Mouse (Mus musculus) forebrain, embryonic 11.5 days (tissue): Measurements from ENCODE around the gene Gpbp1. TPM values are rescaled to one million over a fixed set of nuclear protein-coding genes. Genes with fewer than 3 reads are reported as not detected.

ENCODE experiments used
- ATAC-seq: fragments of 200-750 bp; cut with Nextera tagmentation; replicated peaks from 2 replicates; pipeline ENCODE4 v1.8.0; 2017; ENCODE audit warnings: moderate TSS enrichment; ENCODE audit not compliant: low FRiP score
- DNase-seq: peaks from one replicate; pipeline ENCODE4 v3.0.0-alpha.2; 2017; ENCODE audit warnings: low spot score
- H3K27ac ChIP-seq: fragments of 300-500 bp; sonication (generic); 2 replicates; pipeline ENCODE4 v1.5.1; 2014; ENCODE audit warnings: low read depth, low read length
- H3K27me3 ChIP-seq: fragments of 300-500 bp; sonication (generic); 2 replicates; pipeline ENCODE4 v1.6.1; 2014; ENCODE audit warnings: mild to moderate bottlenecking, low read length, mixed read lengths; ENCODE audit not compliant: control insufficient read depth, insufficient read depth
- H3K36me3 ChIP-seq: fragments of 300-500 bp; sonication (generic); 2 replicates; pipeline ENCODE4 v1.6.1; 2014; ENCODE audit warnings: mild to moderate bottlenecking, low read length, moderate library complexity, mixed read lengths; ENCODE audit not compliant: control insufficient read depth, insufficient read depth
- H3K4me1 ChIP-seq: fragments of 300-500 bp; sonication (generic); replicated peaks from 2 replicates; pipeline ENCODE4 v1.6.1; 2014; ENCODE audit warnings: low read length, mixed read lengths; ENCODE audit not compliant: control insufficient read depth, insufficient read depth
- H3K4me2 ChIP-seq: fragments of 300-500 bp; sonication (generic); 2 replicates; pipeline ENCODE4 v1.6.1; 2014; ENCODE audit warnings: low read depth, mild to moderate bottlenecking, low read length, moderate library complexity, mixed read lengths; ENCODE audit not compliant: severe bottlenecking
- H3K4me3 ChIP-seq: fragments of 300-500 bp; sonication (generic); 2 replicates; pipeline ENCODE4 v1.5.1; 2014; ENCODE audit warnings: low read depth, low read length
- H3K9ac ChIP-seq: fragments of 300-500 bp; sonication (generic); 2 replicates; pipeline ENCODE4 v1.6.1; 2014; ENCODE audit warnings: low read length
- H3K9me3 ChIP-seq: fragments of 300-500 bp; sonication (generic); 2 replicates; pipeline ENCODE4 v1.6.1; 2016; ENCODE audit warnings: low read length, mixed read lengths; ENCODE audit not compliant: control insufficient read depth
- WGBS: fragments of 180-500 bp; shearing (Covaris S2); extraction: QIAGEN DNeasy Blood & Tissue Kit; methylation state at CpG from one replicate; pipeline ENCODE4 v1.1.7; 2014; 5-methylcytosine and 5-hydroxymethylcytosine counted together
- polyA plus RNA-seq: library from polyadenylated mRNA; unstranded; fragments of >200 nt; fragmentation: Nextera tagmentation; extraction: Ambion mirVana; gene quantifications from 2 replicates; pipeline ENCODE4 v1.2.1, GENCODE M21; 2014

Gpbp1 gene
- polyA plus RNA-seq, 1 experiment from 2014 or later, result 132 TPM

DNA sequence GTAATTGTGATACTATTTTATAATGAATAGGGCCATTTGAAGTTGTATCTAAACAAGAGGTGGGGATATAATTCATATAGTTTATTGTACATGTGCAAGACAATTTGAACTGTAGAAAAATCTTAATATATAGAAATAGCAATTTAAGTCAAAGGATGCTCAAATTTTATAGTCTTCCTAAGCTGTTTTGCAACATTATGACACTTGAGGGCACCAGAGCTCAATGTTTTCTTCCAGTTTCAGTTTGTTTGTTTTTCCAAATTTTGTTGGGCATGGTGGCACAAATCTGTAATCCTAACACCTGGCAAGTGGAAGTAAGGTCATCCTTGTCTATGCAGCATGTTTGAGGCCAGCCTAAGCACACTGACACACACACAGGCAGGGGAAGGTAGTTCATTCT lies 68.6 kb downstream of the Gpbp1 start:
- Histone ChIP-seq H3K27me3 (no peaks in the 10 kb centered on the region), H3K4me1 (no peaks in the 10 kb centered on the region), H3K27ac (no peak overlapping the region), H3K36me3 (no peaks in the 10 kb centered on the region), H3K4me3 (no peak overlapping the region), H3K4me2 (no peak overlapping the region), H3K9ac (no peak overlapping the region), H3K9me3 (no peaks in the 10 kb centered on the region)
- DNase-seq (no peak), ATAC-seq (no peak)

DNA sequence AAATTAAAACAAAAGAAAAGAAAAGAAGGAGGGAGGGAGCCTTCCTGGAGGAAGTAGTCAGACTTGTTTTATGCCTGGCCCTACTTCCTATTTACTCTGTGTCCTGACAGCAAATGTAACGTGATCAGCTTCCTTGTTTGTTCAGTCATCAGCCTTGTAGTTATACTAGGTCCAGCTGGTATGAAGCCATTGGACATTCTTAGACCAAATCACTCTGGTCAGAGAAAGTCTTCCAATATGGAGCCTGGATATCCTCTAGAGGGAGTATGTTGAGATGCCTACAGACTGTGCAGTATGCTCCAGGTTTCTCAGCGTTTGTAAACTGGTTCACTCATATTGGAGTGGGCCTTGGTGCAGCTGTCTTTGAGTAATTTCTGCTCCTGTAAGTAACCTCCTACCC lies 71.8 kb downstream of the Gpbp1 start:
- Histone ChIP-seq H3K4me3 (no peak overlapping the region), H3K4me1 (no peaks in the 10 kb centered on the region), H3K27ac (no peak overlapping the region), H3K9me3 (no peaks in the 10 kb centered on the region), H3K4me2 (no peak overlapping the region), H3K36me3 (no peaks in the 10 kb centered on the region), H3K27me3 (no peaks in the 10 kb centered on the region), H3K9ac (no peak overlapping the region)
- no peak for ATAC-seq
- no peak for DNase-seq
- 74% methylated on average over 2 of the region's 2 CpGs for WGBS

DNA sequence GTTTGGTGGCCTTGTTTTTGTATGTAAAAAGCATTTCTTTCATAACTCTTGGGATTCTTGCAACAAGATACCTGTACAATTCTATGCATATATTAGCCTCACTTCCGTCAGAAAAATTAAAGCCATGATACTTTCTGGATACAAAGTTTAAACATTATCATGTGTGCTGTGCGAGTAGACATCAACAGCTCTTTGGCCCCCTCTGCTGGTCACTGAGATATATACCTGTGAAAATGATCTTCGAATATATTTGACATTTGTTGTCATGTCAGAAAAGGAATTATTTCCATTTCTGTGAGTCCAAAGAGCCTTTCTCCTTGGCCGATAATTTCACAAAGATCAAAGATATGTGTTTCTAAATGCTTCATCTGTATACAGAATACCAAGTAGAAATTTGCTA lies 76.8 kb downstream of the Gpbp1 start:
- Histone ChIP-seq H3K9ac (no peak overlapping the region), H3K4me1 (no peaks in the 10 kb centered on the region), H3K27ac (no peak overlapping the region), H3K36me3 (no peaks in the 10 kb centered on the region), H3K4me2 (no peak overlapping the region), H3K9me3 (no peaks in the 10 kb centered on the region), H3K4me3 (no peak overlapping the region), H3K27me3 (no peaks in the 10 kb centered on the region)
- ATAC-seq (no peak), DNase-seq (peak; percentile 67)
- 41% methylated on average over 4 of the region's 4 CpGs for WGBS

DNA sequence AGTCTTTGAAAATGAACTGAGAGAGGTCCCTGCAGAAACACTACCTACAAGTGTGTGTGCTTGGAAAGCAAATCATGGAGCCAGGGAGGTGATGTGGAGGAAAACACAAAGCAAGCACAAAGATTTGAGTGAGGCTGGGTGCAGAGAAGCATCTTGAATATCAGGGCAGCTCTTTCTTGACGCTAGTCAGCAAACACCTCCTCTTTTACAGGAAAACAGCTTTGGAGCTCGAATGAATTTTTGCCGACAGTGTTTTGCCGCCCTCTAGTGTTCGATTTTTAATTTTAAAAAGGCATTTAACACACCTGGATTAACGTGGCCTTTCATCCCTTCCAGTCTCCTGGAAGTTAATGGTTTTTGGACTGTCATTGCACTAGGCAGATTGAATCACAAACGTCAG lies 79.1 kb downstream of the Gpbp1 start:
- Histone ChIP-seq H3K4me3 (no peak overlapping the region), H3K4me1 (no peaks in the 10 kb centered on the region), H3K27ac (no peak overlapping the region), H3K9me3 (no peaks in the 10 kb centered on the region), H3K4me2 (no peak overlapping the region), H3K9ac (no peak overlapping the region), H3K27me3 (no peaks in the 10 kb centered on the region), H3K36me3 (no peaks in the 10 kb centered on the region)
- DNase-seq, result no peak
- 5% methylated on average over 7 of the region's 7 CpGs for WGBS
- ATAC-seq, result no peak

DNA sequence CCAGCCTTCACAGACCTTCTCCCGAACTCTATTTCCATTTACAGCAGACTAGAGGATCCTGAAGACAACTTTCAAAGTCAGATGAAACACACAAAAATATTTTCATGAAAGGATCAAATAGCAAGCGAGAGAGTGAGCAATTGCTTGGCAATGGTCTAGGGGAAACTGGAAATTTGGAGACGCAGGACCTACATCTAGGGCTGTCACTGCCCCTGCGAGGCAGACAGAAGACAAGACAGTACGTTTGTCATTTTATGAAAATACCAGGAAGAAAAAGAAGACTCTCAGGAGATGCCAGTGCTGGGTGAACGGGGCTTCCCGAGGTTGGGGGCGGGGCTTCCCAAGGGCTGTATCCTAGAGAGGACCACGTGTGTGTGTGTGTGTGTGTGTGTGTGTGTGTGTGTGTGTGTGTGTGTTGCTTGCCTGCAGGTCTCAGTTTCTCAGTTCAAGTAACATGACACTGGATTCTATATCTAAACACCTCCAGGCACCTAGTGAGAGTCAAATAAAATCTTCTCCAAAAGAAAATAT lies 83.0 kb downstream of the Gpbp1 start:
- H3K9me3 ChIP-seq, result no peaks in the 10 kb centered on the region
- H3K9ac ChIP-seq, result no peak overlapping the region
- H3K4me3 ChIP-seq, result no peak overlapping the region
- ATAC-seq (no peak), DNase-seq (no peak)
- WGBS, result 76% methylated on average over 9 of the region's 9 CpGs
- no peak overlapping the region for H3K27ac ChIP-seq
- no peak overlapping the region for H3K4me2 ChIP-seq
- H3K27me3 ChIP-seq, result no peaks in the 10 kb centered on the region
- H3K36me3 ChIP-seq, result no peaks in the 10 kb centered on the region
- no peaks in the 10 kb centered on the region for H3K4me1 ChIP-seq

DNA sequence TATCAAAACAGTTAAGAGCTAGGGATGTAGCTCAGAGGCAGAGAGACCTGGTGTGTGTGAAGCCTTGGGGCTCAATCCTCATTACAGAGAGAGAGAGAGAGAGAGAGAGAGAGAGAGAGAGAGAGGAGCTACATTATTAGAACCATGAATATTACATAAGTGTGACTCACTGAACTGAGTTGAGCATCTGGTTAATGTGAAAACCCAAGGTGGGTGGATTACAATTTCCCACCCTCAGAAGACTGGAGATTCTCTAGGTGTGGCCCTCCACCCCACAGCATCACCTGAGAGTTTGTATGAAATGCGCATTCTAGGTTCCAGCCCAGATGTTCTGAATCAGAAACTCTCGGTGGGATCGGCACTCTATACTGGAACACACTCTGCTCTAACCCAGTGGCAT lies 84.0 kb downstream of the Gpbp1 start:
- no peak overlapping the region for H3K9ac ChIP-seq
- 84% methylated on average over 3 of the region's 3 CpGs for WGBS
- H3K9me3 ChIP-seq, result no peaks in the 10 kb centered on the region

DNA sequence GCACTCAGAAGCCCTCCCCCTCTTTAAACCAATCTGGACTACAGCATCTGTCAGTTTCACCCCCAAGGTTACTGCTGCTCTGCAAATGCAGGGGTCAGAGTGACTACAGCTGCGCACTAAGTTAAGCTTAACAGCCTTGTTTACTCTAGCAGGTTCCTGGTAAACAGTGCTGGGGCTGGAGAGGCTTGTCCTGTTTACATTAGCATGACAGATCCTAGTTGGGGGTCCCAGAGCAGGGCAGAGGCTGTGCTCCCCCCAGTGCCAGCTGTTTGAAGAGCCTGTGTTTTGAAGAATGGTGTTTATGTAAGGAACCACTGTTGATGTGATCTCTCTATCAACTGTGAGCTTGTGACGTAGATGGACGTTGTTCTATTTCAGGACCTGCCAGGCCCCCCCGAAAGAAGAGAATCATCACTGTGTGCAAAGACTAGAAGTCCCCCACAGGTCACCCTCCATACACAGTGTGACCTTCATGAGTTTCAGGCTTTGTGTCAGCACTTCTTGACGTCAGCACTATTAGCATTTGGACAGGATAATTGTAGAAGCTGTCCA lies 92.2 kb downstream of the Gpbp1 start:
- Histone ChIP-seq H3K4me2 (no peak overlapping the region), H3K4me1 (no peaks in the 10 kb centered on the region), H3K36me3 (no peaks in the 10 kb centered on the region), H3K9ac (no peak overlapping the region), H3K9me3 (no peaks in the 10 kb centered on the region), H3K4me3 (no peak overlapping the region), H3K27ac (no peak overlapping the region), H3K27me3 (no peaks in the 10 kb centered on the region)
- WGBS, result 50% methylated on average over 5 of the region's 5 CpGs
- DNase-seq, result no peak
- peak; percentile 15; the same call in 1 of the 2 replicates for ATAC-seq

More for the DNA sequence above, 84.0 kb downstream of the Gpbp1 start:
- no peaks in the 10 kb centered on the region for H3K4me1 ChIP-seq
- H3K36me3 ChIP-seq, result no peaks in the 10 kb centered on the region
- no peak for ATAC-seq
- H3K4me2 ChIP-seq, result no peak overlapping the region
- H3K27ac ChIP-seq, result no peak overlapping the region
- H3K4me3 ChIP-seq, result no peak overlapping the region
- DNase-seq, result no peak
- no peaks in the 10 kb centered on the region for H3K27me3 ChIP-seq

DNA sequence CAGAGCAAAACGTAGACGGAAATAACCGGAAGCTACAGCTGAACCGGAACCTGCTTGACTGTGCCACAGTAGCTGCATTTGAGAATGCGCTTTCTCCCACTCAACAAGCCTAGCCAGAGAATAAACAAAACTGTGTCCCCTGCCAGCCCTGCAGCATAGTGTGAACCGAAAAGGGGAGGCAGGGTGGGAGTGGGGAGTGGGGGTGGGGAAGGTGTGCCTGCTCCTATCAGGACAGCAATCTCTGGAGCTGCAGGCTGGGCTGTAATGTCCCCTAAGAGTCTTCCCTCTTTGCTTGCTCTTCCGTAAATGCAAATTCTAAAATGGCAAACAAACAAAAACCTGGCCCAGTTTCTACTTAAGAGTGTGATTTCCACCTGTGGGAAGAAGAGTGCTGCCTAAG lies 92.8 kb downstream of the Gpbp1 start:
- Histone ChIP-seq H3K4me1 (no peaks in the 10 kb centered on the region), H3K27me3 (no peaks in the 10 kb centered on the region), H3K9ac (no peak overlapping the region), H3K27ac (no peak overlapping the region), H3K4me2 (no peak overlapping the region), H3K9me3 (no peaks in the 10 kb centered on the region), H3K4me3 (no peak overlapping the region), H3K36me3 (no peaks in the 10 kb centered on the region)
- 76% methylated on average over 7 of the region's 7 CpGs for WGBS
- ATAC-seq, result no peak
- DNase-seq, result no peak

DNA sequence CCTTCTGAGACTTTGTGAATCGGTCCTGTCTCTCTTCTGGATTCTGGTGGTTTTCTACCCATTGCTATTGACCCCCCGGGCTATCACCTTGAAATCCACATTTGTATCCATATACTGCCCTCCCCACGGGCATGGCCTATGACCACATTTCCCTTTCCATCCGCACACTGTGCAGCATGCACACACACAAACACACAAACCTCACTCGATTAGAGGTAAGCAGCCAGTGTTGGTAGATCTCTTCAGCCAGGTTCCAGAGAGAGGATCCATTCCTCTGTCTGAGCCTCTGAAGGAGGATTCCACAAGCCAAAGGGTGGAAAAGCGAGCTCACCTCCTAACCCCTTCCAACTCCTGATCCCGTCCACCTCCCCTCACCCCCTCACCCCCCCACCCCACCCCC lies 94.4 kb downstream of the Gpbp1 start:
- Histone ChIP-seq H3K9ac (no peak overlapping the region), H3K4me3 (no peak overlapping the region), H3K9me3 (no peaks in the 10 kb centered on the region), H3K4me2 (no peak overlapping the region), H3K27me3 (no peaks in the 10 kb centered on the region), H3K4me1 (no peaks in the 10 kb centered on the region), H3K36me3 (no peaks in the 10 kb centered on the region), H3K27ac (no peak overlapping the region)
- 86% methylated on average over 7 of the region's 7 CpGs for WGBS
- DNase-seq, result no peak
- no peak for ATAC-seq
